Mouse (Mus musculus) bone marrow macrophage, adult 2 months (primary cell): ENCODE data around the gene Catsperz.
"Not testable (repeated sequence)": the region's sequence is repeated elsewhere in the genome, so short reads cannot be mapped to it uniquely, and the experiment has no call there.

Experiments used
- CTCF ChIP-seq: IDR thresholded peaks from 2 replicates; pipeline ENCODE4 v1.5.1; 2012; ENCODE audit warnings: low read depth, mild to moderate bottlenecking, low read length, moderate library complexity
- POLR2A ChIP-seq: IDR thresholded peaks from 2 replicates; pipeline ENCODE4 v1.6.1; 2012; ENCODE audit warnings: mild to moderate bottlenecking, low read depth, low read length, borderline replicate concordance

- not testable (repeated sequence) for TF ChIP-seq CTCF, POLR2A
Measured at GRCm38 (mm10) chr19:6895608-6896305, 29.4 kb downstream of the Catsperz start.
